In the genomic region with DNA sequence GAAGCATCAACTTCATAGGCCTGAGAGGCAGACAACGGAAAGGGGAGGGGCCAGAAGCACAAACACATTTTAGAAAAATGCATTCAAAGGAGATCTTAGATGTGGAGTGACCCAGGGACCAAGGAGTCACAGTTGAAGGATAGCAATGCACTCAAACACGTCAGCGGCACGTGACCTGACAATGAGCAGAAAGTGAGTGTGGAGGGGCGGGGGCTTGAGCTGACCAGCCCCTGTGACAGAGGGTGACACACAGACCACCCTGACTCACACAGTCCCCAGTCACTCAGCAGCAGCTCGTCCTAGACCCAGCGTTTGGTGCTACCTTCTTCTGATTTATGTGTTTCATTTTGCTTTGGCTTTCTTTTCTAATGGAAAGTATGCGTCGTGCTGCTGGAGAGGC, we compare ENCODE assay signal across 27 mouse cellular contexts.
DNase-seq lines count a peak whose midpoint lies in the region; ATAC-seq and TF ChIP-seq lines count a peak whose summit lies in the region.
"Had no signal": no experiment of that assay in that cellular context is flagged by ENCODE, and none has a peak within 500 bp of the region (broad histone marks: within the 10 kb centered on the region; RNA-seq: fewer than 3 reads in every experiment).

No protein-coding gene starts in this region.

- peak overlapping the region; percentile 27; the same call in 1 of the 2 replicates for H3K4me2 ChIP-seq in heart, embryonic 12.5 days
- H3K4me2 ChIP-seq in heart, embryonic 16.5 days (ENCODE audit: low read depth, low read length): peak overlapping the region; percentile 21; the same call in 1 of the 2 replicates
- no peak overlapping the region for H3K4me2 ChIP-seq in CH12.LX (ENCODE audit: insufficient read depth, low read depth, poor library complexity, severe bottlenecking)
- no peak overlapping the region for H3K4me2 ChIP-seq in forebrain, embryonic 11.5 days (ENCODE audit: low read depth, low read length, severe bottlenecking)
- H3K4me2 ChIP-seq: heart, embryonic 15.5 days; hindbrain, embryonic 12.5 days; hindbrain, embryonic 15.5 days had no signal

- peak; percentile 21 for DNase-seq in embryo, embryonic 11 days
- DNase-seq in embryo, embryonic 10 days (ENCODE audit: low spot score): no peak
- DNase-seq in heart, postnatal 25 days (ENCODE audit: low spot score): no peak
- no peak for DNase-seq in heart, adult 8-10 months (ENCODE audit: low spot score)
- peak; percentile 2 for DNase-seq in CH12.LX (ENCODE audit: extremely low read depth)
- no peak for DNase-seq in forebrain, embryonic 11.5 days (ENCODE audit: low spot score)
- DNase-seq: adrenal gland, postnatal 10 days; adrenal gland, postnatal 36 days; cerebellum, adult 11 months; cerebellum, adult 2 months; cerebellum, adult 9-11 months; cerebellum, postnatal 25 days; forebrain, postnatal 0 days; gastrocnemius, adult 2 months; gastrocnemius, postnatal 14 days; heart, adult 18-20 months; kidney, adult 2 months had no signal

- no peak for TF ChIP-seq RAD21 in CH12.LX (IDR thresholded peaks at IDR 0.05; ENCODE audit: low read depth, low read length)

- H3K36me3 ChIP-seq in heart, embryonic 12.5 days: no peaks in the 10 kb centered on the region
- no peaks in the 10 kb centered on the region for H3K36me3 ChIP-seq in heart, embryonic 16.5 days (ENCODE audit: control insufficient read depth, insufficient read depth)
- H3K36me3 ChIP-seq in CH12.LX (replicated peaks in 1 of 2; ENCODE audit: control insufficient read depth in 1 of 2, insufficient read depth in 1 of 2, low read length in 1 of 2): no peaks in the 10 kb centered on the region
- H3K36me3 ChIP-seq in forebrain, embryonic 11.5 days (ENCODE audit: control insufficient read depth, insufficient read depth, low read length): no peaks in the 10 kb centered on the region
- H3K36me3 ChIP-seq: forebrain, embryonic 10.5 days; G1E; heart, embryonic 15.5 days; hindbrain, embryonic 12.5 days; hindbrain, embryonic 15.5 days had no signal

- H3K27ac ChIP-seq in heart, embryonic 12.5 days (ENCODE audit: poor library complexity, severe bottlenecking): no peak overlapping the region
- no peak overlapping the region for H3K27ac ChIP-seq in heart, embryonic 16.5 days (ENCODE audit: low read length)
- H3K27ac ChIP-seq in CH12.LX (ENCODE audit: insufficient read depth, low read depth): no peak overlapping the region
- H3K27ac ChIP-seq in forebrain, embryonic 11.5 days (ENCODE audit: low read depth, low read length): no peak overlapping the region
- H3K27ac ChIP-seq: forebrain, embryonic 10.5 days; gastrocnemius, adult 2 months; heart, embryonic 15.5 days; hindbrain, embryonic 12.5 days; hindbrain, embryonic 15.5 days had no signal

- H3K4me1 ChIP-seq in heart, embryonic 12.5 days (replicated peaks): no peaks in the 10 kb centered on the region
- no peaks in the 10 kb centered on the region for H3K4me1 ChIP-seq in heart, embryonic 16.5 days (ENCODE audit: control insufficient read depth, insufficient read depth, low read length)
- H3K4me1 ChIP-seq in CH12.LX (ENCODE audit: control insufficient read depth in 1 of 2, insufficient read depth in 2 of 2): peaks cover 0 to 4% of the 10 kb centered on the region in 2 experiments; a peak in 1 of 4 replicates
- no peaks in the 10 kb centered on the region for H3K4me1 ChIP-seq in forebrain, embryonic 11.5 days (replicated peaks; ENCODE audit: control insufficient read depth, insufficient read depth, low read length)
- H3K4me1 ChIP-seq: hindbrain, embryonic 12.5 days; hindbrain, embryonic 15.5 days had no signal

- no peak for TF ChIP-seq CTCF in CH12.LX (conservative IDR thresholded peaks at IDR 0.05 in 1 of 2, IDR thresholded peaks at IDR 0.05 in 1 of 2; ENCODE audit: low read depth in 2 of 2, low read length in 2 of 2)

- H3K79me2 ChIP-seq in CH12.LX (replicated peaks; ENCODE audit: control insufficient read depth, extremely low read depth, insufficient read depth, poor library complexity, severe bottlenecking): no peaks in the 10 kb centered on the region

- no peak overlapping the region for H3K9ac ChIP-seq in heart, embryonic 12.5 days
- H3K9ac ChIP-seq in heart, embryonic 16.5 days (ENCODE audit: low read length): no peak overlapping the region
- H3K9ac ChIP-seq in CH12.LX (ENCODE audit: insufficient read depth, low read depth): no peak overlapping the region
- no peak overlapping the region for H3K9ac ChIP-seq in forebrain, embryonic 11.5 days (ENCODE audit: low read length)
- H3K9ac ChIP-seq: forebrain, postnatal 0 days; heart, embryonic 15.5 days; hindbrain, embryonic 12.5 days; hindbrain, embryonic 15.5 days had no signal

- peaks cover 15% of the 10 kb centered on the region; the same call in 1 of the 2 replicates for H3K27me3 ChIP-seq in heart, embryonic 12.5 days (replicated peaks)
- no peaks in the 10 kb centered on the region for H3K27me3 ChIP-seq in heart, embryonic 16.5 days (ENCODE audit: control insufficient read depth, insufficient read depth, low read length)
- H3K27me3 ChIP-seq in CH12.LX (replicated peaks): no peaks in the 10 kb centered on the region
- no peaks in the 10 kb centered on the region for H3K27me3 ChIP-seq in forebrain, embryonic 11.5 days (ENCODE audit: control insufficient read depth, insufficient read depth, low read length)
- H3K27me3 ChIP-seq: heart, embryonic 15.5 days; hindbrain, embryonic 12.5 days; hindbrain, embryonic 15.5 days; Patski had no signal

- dilution Hi-C loops in CH12.LX (cut with MboI; ENCODE audit: extremely low pct_ligation_motif_present, extremely low pct_unique_long_range_greater_than_20kb, low sequenced_read_pairs): no loop called here

- no peak for TF ChIP-seq EP300 in CH12.LX (IDR thresholded peaks at IDR 0.05; ENCODE audit: low read length)

- H3K4me3 ChIP-seq in heart, embryonic 12.5 days: no peak overlapping the region
- H3K4me3 ChIP-seq in heart, embryonic 16.5 days (ENCODE audit: low read length): no peak overlapping the region
- no peak overlapping the region for H3K4me3 ChIP-seq in CH12.LX (replicated peaks in 1 of 3; ENCODE audit: low read depth in 2 of 3, low read length in 2 of 3, poor library complexity in 1 of 3)
- no peak overlapping the region for H3K4me3 ChIP-seq in forebrain, embryonic 11.5 days (ENCODE audit: low read depth, low read length)
- H3K4me3 ChIP-seq: forebrain, embryonic 10.5 days; gastrocnemius, adult 2 months; heart, embryonic 15.5 days; hindbrain, embryonic 12.5 days; hindbrain, embryonic 15.5 days had no signal

- intact Hi-C loops in heart, postnatal 25 days (cut with DNase I): no loop called here

- TF ChIP-seq POLR2A in CH12.LX (IDR thresholded peaks at IDR 0.05; ENCODE audit: low read depth, low read length): no peak

- 41% methylated on average over 9 of the region's 9 CpGs for WGBS in heart, embryonic 12.5 days
- WGBS in heart, embryonic 16.5 days: 38% methylated on average over 9 of the region's 9 CpGs
- WGBS in forebrain, embryonic 11.5 days: 56% methylated on average over 9 of the region's 9 CpGs

- ATAC-seq in heart, embryonic 12.5 days (ENCODE audit: insufficient number of reproducible peaks, low FRiP score): no peak
- ATAC-seq in heart, embryonic 16.5 days (replicated peaks; ENCODE audit: extremely low read depth, insufficient read depth, low FRiP score): no peak
- no peak for ATAC-seq in forebrain, embryonic 11.5 days (replicated peaks; ENCODE audit: low FRiP score)
- ATAC-seq: forebrain, embryonic 14.5 days; forebrain, postnatal 0 days; intestine, postnatal 0 days; Patski had no signal

- peaks cover 5% of the 10 kb centered on the region for H3K9me3 ChIP-seq in heart, embryonic 12.5 days (replicated peaks)
- no peaks in the 10 kb centered on the region for H3K9me3 ChIP-seq in heart, embryonic 16.5 days (replicated peaks; ENCODE audit: control insufficient read depth, low read length)
- H3K9me3 ChIP-seq in CH12.LX (replicated peaks; ENCODE audit: low read length): no peaks in the 10 kb centered on the region
- no peaks in the 10 kb centered on the region for H3K9me3 ChIP-seq in forebrain, embryonic 11.5 days (ENCODE audit: control insufficient read depth, low read length)
- H3K9me3 ChIP-seq: forebrain, embryonic 10.5 days; heart, embryonic 15.5 days; hindbrain, embryonic 12.5 days; hindbrain, embryonic 15.5 days had no signal

- in situ Hi-C loops in CH12.LX (cut with MboI; ENCODE audit: low pct_ligation_motif_present, low pct_unique_long_range_greater_than_20kb, low sequenced_read_pairs): no loop called here

TF ChIP-seq in CH12.LX, 34 proteins besides CTCF, POLR2A, EP300 and RAD21:
- TF ChIP-seq ZNF384 (IDR thresholded peaks at IDR 0.05; ENCODE audit: low read depth, low read length) (no peak), SMC3 (IDR thresholded peaks at IDR 0.05; ENCODE audit: low read depth, low read length) (no peak), POLR2AphosphoS2 (IDR thresholded peaks at IDR 0.05; ENCODE audit: low read depth, low read length) (no peak), MAZ (IDR thresholded peaks at IDR 0.05; ENCODE audit: low read depth, low read length) (no peak), JUND (conservative IDR thresholded peaks at IDR 0.05; ENCODE audit: low read depth, low read length) (no peak), ZC3H11A (IDR thresholded peaks at IDR 0.05; ENCODE audit: low read depth, low read length) (no peak), ZMIZ1 (IDR thresholded peaks at IDR 0.05; ENCODE audit: low read depth, low read length) (no peak), E2F4 (IDR thresholded peaks at IDR 0.05; ENCODE audit: insufficient replicate concordance, low read depth, low read length) (no peak), SIN3A (IDR thresholded peaks at IDR 0.05; ENCODE audit: low read length) (no peak), MXI1 (IDR thresholded peaks at IDR 0.05; ENCODE audit: low read depth, low read length) (no peak), ZKSCAN1 (IDR thresholded peaks at IDR 0.05; ENCODE audit: borderline replicate concordance, low read depth, low read length) (no peak), USF2 (conservative IDR thresholded peaks at IDR 0.05; ENCODE audit: low read depth, low read length) (no peak), MEF2A (IDR thresholded peaks at IDR 0.05; ENCODE audit: borderline replicate concordance, low read depth, low read length) (no peak), TBP (conservative IDR thresholded peaks at IDR 0.05; ENCODE audit: low read depth, low read length) (no peak), IRF4 (IDR thresholded peaks at IDR 0.05; ENCODE audit: low read depth, low read length) (no peak), NRF1 (IDR thresholded peaks at IDR 0.05; ENCODE audit: low read depth, low read length) (no peak), MAX (IDR thresholded peaks at IDR 0.05; ENCODE audit: low read length) (no peak), KAT2A (IDR thresholded peaks at IDR 0.05; ENCODE audit: insufficient replicate concordance, low read length) (no peak), PAX5 (IDR thresholded peaks at IDR 0.05; ENCODE audit: low read length) (no peak)

Comparison
In these comparisons a context has a peak if more than half of its experiments do, and no peak if none do; other contexts are left out.
1. DNase-seq: peak in embryo, embryonic 11 days (single experiment) and CH12.LX (single experiment); none in embryo, embryonic 10 days (single experiment), heart, postnatal 25 days (single experiment), heart, adult 8-10 months (single experiment) and forebrain, embryonic 11.5 days (single experiment).
2. H3K4me2 ChIP-seq: peak in heart, embryonic 12.5 days (single experiment) and heart, embryonic 16.5 days (single experiment); none in CH12.LX (single experiment) and forebrain, embryonic 11.5 days (single experiment).